Mouse (Mus musculus): ENCODE results near the gene Fgfr2. TPM values are rescaled to one million over a fixed set of nuclear protein-coding genes. Genes with fewer than 3 reads are reported as not detected.

Fgfr2 gene
- total and polyA plus RNA-seq, 2 experiments from 2014 or later, result 12.1 to 32.6 TPM

GRCm38 (mm10) chr7:130654562-130654961 is 2468.6 kb downstream of the Fgfr2 start:
- no peak for TF ChIP-seq CTCF (IDR thresholded peaks at IDR 0.05)
- Histone ChIP-seq H3K36me3 (ENCODE audit: insufficient read depth, low read length) (no peaks in the 10 kb centered on the region), H3K27me3 (ENCODE audit: insufficient read depth, low read length) (no peaks in the 10 kb centered on the region), H3K4me1 (ENCODE audit: insufficient read depth, low read length) (no peaks in the 10 kb centered on the region), H3K4me2 (ENCODE audit: low read depth, low read length, poor library complexity, severe bottlenecking) (no peak overlapping the region), H3K9me3 (ENCODE audit: low read length) (no peaks in the 10 kb centered on the region), H3K9ac (replicated peaks; ENCODE audit: low read length, poor library complexity, severe bottlenecking) (no peak overlapping the region), H3K27ac (ENCODE audit: low read depth, low read length) (no peak overlapping the region), H3K4me3 (ENCODE audit: low read depth, low read length) (no peak overlapping the region)
- 76% methylated on average over 2 of the region's 2 CpGs for WGBS
- ATAC-seq (ENCODE audit: low FRiP score) (no peak), DNase-seq (ENCODE audit: low spot score) (no peak)

- Histone ChIP-seq H3K27me3 (ENCODE audit: insufficient read depth, low read length) (no peaks in the 10 kb centered on the region), H3K4me2 (ENCODE audit: low read depth, low read length, poor library complexity, severe bottlenecking) (no peak overlapping the region), H3K4me1 (ENCODE audit: insufficient read depth, low read length) (no peaks in the 10 kb centered on the region), H3K4me3 (ENCODE audit: low read depth, low read length) (no peak overlapping the region), H3K9ac (replicated peaks; ENCODE audit: low read length, poor library complexity, severe bottlenecking) (no peak overlapping the region), H3K36me3 (ENCODE audit: insufficient read depth, low read length) (no peaks in the 10 kb centered on the region), H3K27ac (ENCODE audit: low read depth, low read length) (no peak overlapping the region), H3K9me3 (ENCODE audit: low read length) (no peaks in the 10 kb centered on the region)
- WGBS, result 38% methylated on average over 6 of the region's 6 CpGs
- DNase-seq (ENCODE audit: low spot score), result no peak
- ATAC-seq (ENCODE audit: low FRiP score), result no peak
- TF ChIP-seq CTCF (IDR thresholded peaks at IDR 0.05), result no peak
Observed at GRCm38 (mm10) chr7:130653036-130653555, 2470.1 kb downstream of the Fgfr2 start.

GRCm38 (mm10) chr7:130650621-130651020 is 2472.5 kb downstream of the Fgfr2 start:
- DNase-seq (ENCODE audit: low spot score) (no peak), ATAC-seq (ENCODE audit: low FRiP score) (no peak)
- Histone ChIP-seq H3K4me1 (ENCODE audit: insufficient read depth, low read length) (no peaks in the 10 kb centered on the region; the same call in 1 of the 2 replicates), H3K27me3 (ENCODE audit: insufficient read depth, low read length) (peaks cover 7% of the 10 kb centered on the region), H3K9ac (replicated peaks; ENCODE audit: low read length, poor library complexity, severe bottlenecking) (no peak overlapping the region), H3K36me3 (ENCODE audit: insufficient read depth, low read length) (no peaks in the 10 kb centered on the region), H3K4me3 (ENCODE audit: low read depth, low read length) (no peak overlapping the region), H3K27ac (ENCODE audit: low read depth, low read length) (no peak overlapping the region), H3K4me2 (ENCODE audit: low read depth, low read length, poor library complexity, severe bottlenecking) (no peak overlapping the region), H3K9me3 (ENCODE audit: low read length) (no peaks in the 10 kb centered on the region)
- WGBS, result 92% methylated on average over 5 of the region's 5 CpGs
- no peak for TF ChIP-seq CTCF (IDR thresholded peaks at IDR 0.05)

DNA sequence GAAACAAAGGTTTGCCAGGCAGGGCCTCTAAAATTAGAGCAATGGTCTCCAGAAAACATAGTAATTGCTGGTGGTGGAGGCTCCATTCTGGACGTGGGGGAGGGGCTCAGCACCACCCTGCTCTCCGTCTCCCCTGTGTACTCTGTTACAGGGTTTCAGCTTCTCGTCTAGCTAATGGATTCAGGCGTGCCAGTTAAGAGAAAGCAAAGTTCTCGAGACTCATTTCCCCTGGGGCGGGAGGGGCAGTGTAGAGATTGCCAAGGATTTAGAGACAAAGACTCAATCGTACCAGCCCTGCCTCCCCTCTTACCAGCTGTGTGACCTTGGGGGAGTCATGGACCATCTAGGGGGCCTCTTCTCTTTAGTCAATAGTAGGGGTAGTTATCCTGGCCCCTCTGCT is 2473.9 kb downstream of the Fgfr2 start:
- no peak for DNase-seq (ENCODE audit: low spot score)
- H3K9ac ChIP-seq (replicated peaks; ENCODE audit: low read length, poor library complexity, severe bottlenecking), result no peak overlapping the region
- no peak overlapping the region for H3K4me3 ChIP-seq (ENCODE audit: low read depth, low read length)
- TF ChIP-seq CTCF (IDR thresholded peaks at IDR 0.05), result no peak
- peaks cover 7% of the 10 kb centered on the region for H3K27me3 ChIP-seq (ENCODE audit: insufficient read depth, low read length)
- H3K27ac ChIP-seq (ENCODE audit: low read depth, low read length), result no peak overlapping the region
- H3K36me3 ChIP-seq (ENCODE audit: insufficient read depth, low read length), result no peaks in the 10 kb centered on the region
- WGBS, result 36% methylated on average over 7 of the region's 7 CpGs
- ATAC-seq (ENCODE audit: low FRiP score), result no peak
- no peak overlapping the region for H3K4me2 ChIP-seq (ENCODE audit: low read depth, low read length, poor library complexity, severe bottlenecking)
- H3K9me3 ChIP-seq (ENCODE audit: low read length), result no peaks in the 10 kb centered on the region
- H3K4me1 ChIP-seq (ENCODE audit: insufficient read depth, low read length), result no peaks in the 10 kb centered on the region; the same call in 1 of the 2 replicates

- Histone ChIP-seq H3K4me3 (ENCODE audit: low read depth, low read length) (no peak overlapping the region), H3K9me3 (ENCODE audit: low read length) (no peaks in the 10 kb centered on the region), H3K27ac (ENCODE audit: low read depth, low read length) (no peak overlapping the region), H3K27me3 (ENCODE audit: insufficient read depth, low read length) (peaks cover 7% of the 10 kb centered on the region), H3K36me3 (ENCODE audit: insufficient read depth, low read length) (no peaks in the 10 kb centered on the region), H3K9ac (replicated peaks; ENCODE audit: low read length, poor library complexity, severe bottlenecking) (no peak overlapping the region), H3K4me1 (ENCODE audit: insufficient read depth, low read length) (no peaks in the 10 kb centered on the region; the same call in 1 of the 2 replicates), H3K4me2 (ENCODE audit: low read depth, low read length, poor library complexity, severe bottlenecking) (no peak overlapping the region)
- ATAC-seq (ENCODE audit: low FRiP score) (no peak), DNase-seq (ENCODE audit: low spot score) (peak; percentile 22)
- 73% methylated on average over 4 of the region's 4 CpGs for WGBS
- TF ChIP-seq CTCF (IDR thresholded peaks at IDR 0.05), result no peak
Observed at GRCm38 (mm10) chr7:130648061-130648460, 2475.1 kb downstream of the Fgfr2 start.

- no peaks in the 10 kb centered on the region; the same call in 1 of the 2 replicates for H3K4me1 ChIP-seq (ENCODE audit: insufficient read depth, low read length)
- H3K4me2 ChIP-seq (ENCODE audit: low read depth, low read length, poor library complexity, severe bottlenecking), result peak overlapping the region; percentile 96
- peak overlapping the region; percentile 45 for H3K4me3 ChIP-seq (ENCODE audit: low read depth, low read length)
- no peak for TF ChIP-seq CTCF (IDR thresholded peaks at IDR 0.05)
- H3K27me3 ChIP-seq (ENCODE audit: insufficient read depth, low read length), result peaks cover 7% of the 10 kb centered on the region
- DNase-seq (ENCODE audit: low spot score) (peak; percentile 44), ATAC-seq (ENCODE audit: low FRiP score) (no peak)
- 2% methylated on average over 18 of the region's 18 CpGs for WGBS
- H3K27ac ChIP-seq (ENCODE audit: low read depth, low read length), result no peak overlapping the region
- H3K9ac ChIP-seq (replicated peaks; ENCODE audit: low read length, poor library complexity, severe bottlenecking), result peak overlapping the region; percentile 33
- H3K9me3 ChIP-seq (ENCODE audit: low read length), result no peaks in the 10 kb centered on the region
- H3K36me3 ChIP-seq (ENCODE audit: insufficient read depth, low read length), result no peaks in the 10 kb centered on the region
Observed at GRCm38 (mm10) chr7:130646762-130647139, 2476.4 kb downstream of the Fgfr2 start.

Data from midbrain, postnatal 0 days (tissue).